Mouse (Mus musculus) right cerebral cortex, postnatal 14 days (tissue): ENCODE measurements around the gene Prickle3.
"Not testable (repeated sequence)": the region's sequence is repeated elsewhere in the genome, so short reads cannot be mapped to it uniquely, and the experiment has no call there.

Experiments
- DNase-seq: peaks from one replicate; pipeline ENCODE4 v3.0.0; 2022

Gene Prickle3

GRCm38 (mm10) chrX:7672739-7673138, 15.7 kb downstream of the Prickle3 start:
- DNase-seq, result no peak

GRCm38 (mm10) chrX:7673578-7674281, 16.7 kb downstream of the Prickle3 start:
- DNase-seq, result no peak

GRCm38 (mm10) chrX:7674284-7675000, 17.4 kb downstream of the Prickle3 start:
- no peak for DNase-seq

- DNase-seq, result no peak
Measured at GRCm38 (mm10) chrX:7675001-7675380, 17.9 kb downstream of the Prickle3 start.

- no peak for DNase-seq
Measured at GRCm38 (mm10) chrX:7678986-7679385, 21.9 kb downstream of the Prickle3 start.

- peak; percentile 82 for DNase-seq
Measured at GRCm38 (mm10) chrX:7679405-7680056, 22.5 kb downstream of the Prickle3 start.

GRCm38 (mm10) chrX:7680057-7680412, 23.0 kb downstream of the Prickle3 start:
- no peak for DNase-seq

GRCm38 (mm10) chrX:7680864-7681263, 23.8 kb downstream of the Prickle3 start, which contains the start of gene Magix:
Magix (minus strand) TSS chrX:7681251.
- no peak for DNase-seq

GRCm38 (mm10) chrX:7688321-7688720, 31.3 kb downstream of the Prickle3 start:
- DNase-seq, result no peak

- DNase-seq, result no peak
Measured at GRCm38 (mm10) chrX:7690486-7690885, 33.4 kb downstream of the Prickle3 start.

GRCm38 (mm10) chrX:7692862-7693261, 35.8 kb downstream of the Prickle3 start:
- no peak for DNase-seq

- no peak for DNase-seq
Measured at GRCm38 (mm10) chrX:7696520-7696919, 39.5 kb downstream of the Prickle3 start.

GRCm38 (mm10) chrX:7696954-7697381, 39.9 kb downstream of the Prickle3 start, which contains the start of gene Gpkow:
Gpkow (plus strand) TSS chrX:7697131.
- DNase-seq, result peak; percentile 64

GRCm38 (mm10) chrX:7713764-7714134, 56.7 kb downstream of the Prickle3 start:
- DNase-seq, result not testable (repeated sequence)

- peak; percentile 84 for DNase-seq
Measured at GRCm38 (mm10) chrX:7714135-7714899, 57.3 kb downstream of the Prickle3 start, which contains the start of gene Wdr45. Wdr45 (plus strand) TSS chrX:7714333.

GRCm38 (mm10) chrX:7716058-7716457, 59.0 kb downstream of the Prickle3 start:
- not testable (repeated sequence) for DNase-seq
